Mouse (Mus musculus): ENCODE measurements around the gene Slc6a19. TPM values are rescaled to one million over a fixed set of nuclear protein-coding genes. Genes with fewer than 3 reads are reported as not detected.

Gene Slc6a19
- polyA plus RNA-seq, 1 experiment from 2014 or later, result 0.08 TPM

DNA sequence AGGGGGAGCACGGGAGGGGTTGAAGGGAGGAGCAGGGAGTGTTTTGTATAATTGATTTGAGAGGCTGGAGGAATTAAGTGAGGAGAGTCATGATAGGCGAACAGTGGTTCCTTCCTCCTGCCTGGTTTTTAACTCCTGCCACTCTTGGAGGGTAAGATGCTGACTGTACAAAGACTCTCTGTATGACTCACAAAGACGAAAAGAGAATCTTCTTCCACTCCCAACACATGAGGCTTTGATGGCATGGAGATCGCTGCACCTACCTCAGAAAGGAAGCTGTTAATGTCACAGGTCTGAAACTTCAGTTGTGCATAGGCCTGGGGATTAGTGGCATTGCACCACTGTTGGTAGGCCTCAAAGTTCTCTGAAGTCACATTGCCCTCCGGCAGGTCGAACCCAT lies 19.2 kb downstream of the Slc6a19 start:
- Histone ChIP-seq H3K4me2 (no peak overlapping the region), H3K27ac (ENCODE audit: low read depth) (no peak overlapping the region), H3K27me3 (ENCODE audit: insufficient read depth, low read length) (no peaks in the 10 kb centered on the region), H3K4me1 (ENCODE audit: insufficient read depth) (no peaks in the 10 kb centered on the region), H3K9ac (no peak overlapping the region), H3K4me3 (ENCODE audit: low read depth, low read length) (no peak overlapping the region), H3K36me3 (ENCODE audit: insufficient read depth) (no peaks in the 10 kb centered on the region), H3K9me3 (ENCODE audit: low read depth, low read length) (no peaks in the 10 kb centered on the region)
- DNase-seq, result no peak
- WGBS, result 71% methylated on average over 6 of the region's 6 CpGs
- TF ChIP-seq CTCF (IDR thresholded peaks at IDR 0.05; ENCODE audit: low read depth), result no peak
- no peak for ATAC-seq (ENCODE audit: insufficient read depth)

GRCm38 (mm10) chr13:73684412-73684811 lies 20.3 kb downstream of the Slc6a19 start:
- Histone ChIP-seq H3K27me3 (ENCODE audit: insufficient read depth, low read length) (no peaks in the 10 kb centered on the region), H3K4me2 (no peak overlapping the region), H3K9me3 (ENCODE audit: low read depth, low read length) (no peaks in the 10 kb centered on the region), H3K4me3 (ENCODE audit: low read depth, low read length) (no peak overlapping the region), H3K36me3 (ENCODE audit: insufficient read depth) (no peaks in the 10 kb centered on the region), H3K27ac (ENCODE audit: low read depth) (no peak overlapping the region), H3K4me1 (ENCODE audit: insufficient read depth) (no peaks in the 10 kb centered on the region), H3K9ac (no peak overlapping the region)
- TF ChIP-seq CTCF (IDR thresholded peaks at IDR 0.05; ENCODE audit: low read depth), result no peak
- DNase-seq (no peak), ATAC-seq (ENCODE audit: insufficient read depth) (no peak)
- WGBS, result 68% methylated on average over 1 of the region's 1 CpGs

DNA sequence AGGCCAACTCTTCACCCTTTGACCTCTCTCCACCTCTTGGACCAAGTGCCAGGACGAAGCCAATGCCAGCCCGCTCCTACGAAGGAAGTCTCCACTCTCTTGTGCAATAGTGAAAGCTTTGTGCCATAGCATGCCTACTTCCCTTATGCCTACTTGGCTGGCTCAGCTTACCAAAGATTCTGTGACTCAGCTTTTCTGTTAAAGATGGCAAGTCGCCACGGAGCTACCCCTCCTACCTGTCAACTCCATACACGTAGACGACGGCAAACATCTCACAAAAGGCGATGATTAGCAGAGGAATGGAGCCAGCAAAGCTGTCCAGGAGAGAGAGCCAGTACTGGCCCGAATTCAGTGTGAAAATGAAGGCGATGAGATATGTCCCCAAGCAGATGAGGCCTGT lies 21.0 kb downstream of the Slc6a19 start:
- Histone ChIP-seq H3K27me3 (ENCODE audit: insufficient read depth, low read length) (no peaks in the 10 kb centered on the region), H3K9ac (no peak overlapping the region), H3K4me1 (ENCODE audit: insufficient read depth) (no peaks in the 10 kb centered on the region), H3K4me3 (ENCODE audit: low read depth, low read length) (no peak overlapping the region), H3K36me3 (ENCODE audit: insufficient read depth) (no peaks in the 10 kb centered on the region), H3K27ac (ENCODE audit: low read depth) (no peak overlapping the region), H3K4me2 (no peak overlapping the region), H3K9me3 (ENCODE audit: low read depth, low read length) (no peaks in the 10 kb centered on the region)
- 81% methylated on average over 11 of the region's 11 CpGs for WGBS
- ATAC-seq (ENCODE audit: insufficient read depth) (no peak), DNase-seq (no peak)
- no peak for TF ChIP-seq CTCF (IDR thresholded peaks at IDR 0.05; ENCODE audit: low read depth)

GRCm38 (mm10) chr13:73682226-73682625 lies 22.4 kb downstream of the Slc6a19 start:
- no peak overlapping the region for H3K9ac ChIP-seq
- H3K4me3 ChIP-seq (ENCODE audit: low read depth, low read length), result no peak overlapping the region
- TF ChIP-seq CTCF (IDR thresholded peaks at IDR 0.05; ENCODE audit: low read depth), result no peak
- H3K27me3 ChIP-seq (ENCODE audit: insufficient read depth, low read length), result no peaks in the 10 kb centered on the region
- 72% methylated on average over 2 of the region's 2 CpGs for whole genome bisulfite sequencing
- DNase-seq, result no peak
- no peak overlapping the region for H3K27ac ChIP-seq (ENCODE audit: low read depth)
- H3K9me3 ChIP-seq (ENCODE audit: low read depth, low read length), result no peaks in the 10 kb centered on the region
- H3K36me3 ChIP-seq (ENCODE audit: insufficient read depth), result no peaks in the 10 kb centered on the region
- H3K4me1 ChIP-seq (ENCODE audit: insufficient read depth), result no peaks in the 10 kb centered on the region
- no peak for ATAC-seq (ENCODE audit: insufficient read depth)
- H3K4me2 ChIP-seq, result no peak overlapping the region

- peak; percentile 1 for DNase-seq
- H3K9ac ChIP-seq, result no peak overlapping the region
- no peak overlapping the region for H3K4me3 ChIP-seq (ENCODE audit: low read depth, low read length)
- TF ChIP-seq CTCF (IDR thresholded peaks at IDR 0.05; ENCODE audit: low read depth), result no peak
- no peaks in the 10 kb centered on the region for H3K36me3 ChIP-seq (ENCODE audit: insufficient read depth)
- no peaks in the 10 kb centered on the region for H3K4me1 ChIP-seq (ENCODE audit: insufficient read depth)
- no peaks in the 10 kb centered on the region for H3K27me3 ChIP-seq (ENCODE audit: insufficient read depth, low read length)
- no peak overlapping the region for H3K27ac ChIP-seq (ENCODE audit: low read depth)
- H3K9me3 ChIP-seq (ENCODE audit: low read depth, low read length), result no peaks in the 10 kb centered on the region
- no peak for ATAC-seq (ENCODE audit: insufficient read depth)
- no peak overlapping the region for H3K4me2 ChIP-seq
- WGBS, result 7% methylated on average over 1 of the region's 1 CpGs
Measured at GRCm38 (mm10) chr13:73680394-73680793, 24.3 kb downstream of the Slc6a19 start.

- Histone ChIP-seq H3K4me3 (ENCODE audit: low read depth, low read length) (no peak overlapping the region), H3K9me3 (ENCODE audit: low read depth, low read length) (no peaks in the 10 kb centered on the region), H3K4me1 (ENCODE audit: insufficient read depth) (no peaks in the 10 kb centered on the region), H3K27ac (ENCODE audit: low read depth) (no peak overlapping the region), H3K9ac (no peak overlapping the region), H3K27me3 (ENCODE audit: insufficient read depth, low read length) (no peaks in the 10 kb centered on the region), H3K36me3 (ENCODE audit: insufficient read depth) (no peaks in the 10 kb centered on the region), H3K4me2 (no peak overlapping the region)
- TF ChIP-seq CTCF (IDR thresholded peaks at IDR 0.05; ENCODE audit: low read depth), result no peak
- ATAC-seq (ENCODE audit: insufficient read depth) (no peak), DNase-seq (no peak)
- 42% methylated on average over 2 of the region's 2 CpGs for WGBS
Measured at GRCm38 (mm10) chr13:73679311-73679710, 25.4 kb downstream of the Slc6a19 start.

DNA sequence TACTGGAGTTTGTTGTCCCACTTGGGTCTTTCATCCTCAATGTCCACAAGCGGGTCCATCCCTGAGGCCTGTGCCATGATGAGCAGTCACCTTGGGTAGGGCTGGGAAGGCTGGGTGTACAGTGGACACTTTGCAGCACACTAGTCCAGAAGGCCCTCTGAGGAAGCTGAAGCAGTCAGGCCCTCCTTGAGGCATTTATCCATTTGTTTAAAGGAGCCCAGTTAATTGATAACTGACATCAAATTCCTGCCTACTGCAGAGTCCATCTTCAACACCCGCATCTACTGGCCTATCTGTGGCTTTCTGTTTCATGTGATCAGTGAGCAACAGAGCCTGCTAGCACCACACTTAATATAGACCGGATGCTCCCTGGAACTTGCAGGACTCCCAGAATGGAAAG lies 26.8 kb downstream of the Slc6a19 start, which contains the start of gene Slc6a18:
Gene Slc6a18, minus strand, starts transcription at position 171 of the 400 bp plus-strand sequence.
- Histone ChIP-seq H3K4me1 (ENCODE audit: insufficient read depth) (no peaks in the 10 kb centered on the region), H3K4me3 (ENCODE audit: low read depth, low read length) (no peak within 1 kb of the TSS)

GRCm38 (mm10) chr13:73675161-73675560 lies 29.5 kb downstream of the Slc6a19 start:
- H3K9me3 ChIP-seq (ENCODE audit: low read depth, low read length), result no peaks in the 10 kb centered on the region
- ATAC-seq (ENCODE audit: insufficient read depth) (no peak), DNase-seq (no peak)
- no peak for TF ChIP-seq CTCF (IDR thresholded peaks at IDR 0.05; ENCODE audit: low read depth)
- H3K36me3 ChIP-seq (ENCODE audit: insufficient read depth), result no peaks in the 10 kb centered on the region
- H3K9ac ChIP-seq, result no peak overlapping the region
- no peak overlapping the region for H3K4me3 ChIP-seq (ENCODE audit: low read depth, low read length)
- no peaks in the 10 kb centered on the region for H3K27me3 ChIP-seq (ENCODE audit: insufficient read depth, low read length)
- 88% methylated on average over 7 of the region's 7 CpGs for WGBS
- no peak overlapping the region for H3K4me2 ChIP-seq
- no peaks in the 10 kb centered on the region for H3K4me1 ChIP-seq (ENCODE audit: insufficient read depth)
- H3K27ac ChIP-seq (ENCODE audit: low read depth), result no peak overlapping the region

More for the DNA sequence above, 26.8 kb downstream of the Slc6a19 start, which contains the start of gene Slc6a18:
- no peak within 1 kb of the TSS for H3K27ac ChIP-seq (ENCODE audit: low read depth)
- H3K9ac ChIP-seq, result no peak within 1 kb of the TSS
- no peak within 1 kb of the TSS for H3K4me2 ChIP-seq
- DNase-seq, result no peak
- 78% methylated on average over 3 of the region's 3 CpGs for WGBS
- no peaks in the 10 kb centered on the region for H3K9me3 ChIP-seq (ENCODE audit: low read depth, low read length)
- ATAC-seq (ENCODE audit: insufficient read depth), result no peak
- no peaks in the 10 kb centered on the region for H3K27me3 ChIP-seq (ENCODE audit: insufficient read depth, low read length)
- H3K36me3 ChIP-seq (ENCODE audit: insufficient read depth), result no peaks in the 10 kb centered on the region
- no peak for TF ChIP-seq CTCF (IDR thresholded peaks at IDR 0.05; ENCODE audit: low read depth)

All from lung, embryonic 14.5 days (tissue).